Mouse (Mus musculus) ES-Bruce4 (cell line): Measurements from ENCODE around the gene Cbx7.

Experiments
- CTCF ChIP-seq: IDR thresholded peaks from one replicate; pipeline ENCODE4 v1.8.1; 2011; ENCODE audit warnings: low read depth, low read length
- EP300 ChIP-seq: IDR thresholded peaks from 2 replicates; pipeline ENCODE4 v1.6.1; 2011; ENCODE audit warnings: low read depth, low read length; ENCODE audit not compliant: insufficient read depth
- POLR2A ChIP-seq: IDR thresholded peaks from one replicate; pipeline ENCODE4 v1.8.1; 2011; ENCODE audit warnings: low read length; ENCODE audit not compliant: insufficient read depth

- TF ChIP-seq CTCF, result no peak
- TF ChIP-seq POLR2A, result no peak
- no peak for TF ChIP-seq EP300
These were observed 6.5 kb downstream of the Cbx7 start for GRCm38 (mm10) chr15:79964376-79964775.
